Mouse (Mus musculus) brain, embryonic 18.5 days (tissue): ENCODE data around the gene Lonrf2.

Source experiments
- DNase-seq: peaks from one replicate; pipeline ENCODE4 v3.0.0-alpha.2; 2012; ENCODE audit warnings: low read depth, low spot score

Lonrf2 gene

DNA sequence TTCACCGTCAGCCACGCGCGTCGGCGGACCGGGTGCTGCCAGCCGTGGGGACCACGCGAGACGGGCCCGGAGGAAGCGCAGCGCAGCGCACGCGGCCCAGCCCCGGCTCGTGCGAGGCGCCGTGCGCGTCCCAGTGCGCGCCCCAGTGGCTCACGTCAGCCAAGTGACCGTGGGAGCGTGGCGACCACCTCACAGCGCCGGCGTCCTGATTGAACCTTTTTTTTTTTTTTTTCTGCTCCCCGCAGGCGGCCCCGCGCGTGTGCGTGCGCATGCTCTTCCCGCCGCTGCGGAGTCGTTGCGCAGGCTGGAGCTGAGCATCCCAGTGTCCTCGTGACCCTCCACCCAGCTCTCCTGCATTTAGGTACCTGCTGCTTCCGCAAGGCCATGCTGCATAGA lies at the start of gene Lonrf2:
Gene Lonrf2 (minus strand): TSS at position 235 of the 396 bp plus-strand sequence.
- no peak for DNase-seq

DNA sequence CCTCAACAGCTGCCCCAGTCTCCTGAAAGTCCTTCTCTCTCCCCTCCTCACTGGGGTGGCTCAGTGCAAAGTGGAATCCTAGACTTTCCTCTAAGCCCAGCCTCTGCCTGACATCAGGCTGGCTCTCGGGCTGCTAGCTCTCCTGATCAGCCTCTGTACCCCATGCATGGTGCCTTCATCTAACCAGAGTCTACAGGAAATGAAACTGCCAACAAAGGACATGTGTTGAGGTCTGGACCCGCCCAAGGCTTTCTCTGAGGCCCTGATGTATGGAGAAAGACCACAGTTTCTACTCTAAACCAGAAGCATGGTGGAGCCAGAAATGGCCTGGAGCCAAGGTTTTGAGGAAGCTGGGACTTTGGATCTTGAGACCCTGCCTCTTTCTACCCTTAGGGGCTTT lies 49.4 kb upstream of the Lonrf2 start:
- no peak for DNase-seq

GRCm38 (mm10) chr1:38883766-38884165 lies 47.3 kb upstream of the Lonrf2 start:
- no peak for DNase-seq

- DNase-seq: no peak
Observed at GRCm38 (mm10) chr1:38882746-38883145, 46.2 kb upstream of the Lonrf2 start.

- no peak for DNase-seq
Observed at GRCm38 (mm10) chr1:38881366-38881765, 44.9 kb upstream of the Lonrf2 start.

- DNase-seq: no peak
Observed at GRCm38 (mm10) chr1:38876671-38877382, 40.3 kb upstream of the Lonrf2 start.

GRCm38 (mm10) chr1:38873911-38874310 lies 37.4 kb upstream of the Lonrf2 start:
- DNase-seq: no peak

DNA sequence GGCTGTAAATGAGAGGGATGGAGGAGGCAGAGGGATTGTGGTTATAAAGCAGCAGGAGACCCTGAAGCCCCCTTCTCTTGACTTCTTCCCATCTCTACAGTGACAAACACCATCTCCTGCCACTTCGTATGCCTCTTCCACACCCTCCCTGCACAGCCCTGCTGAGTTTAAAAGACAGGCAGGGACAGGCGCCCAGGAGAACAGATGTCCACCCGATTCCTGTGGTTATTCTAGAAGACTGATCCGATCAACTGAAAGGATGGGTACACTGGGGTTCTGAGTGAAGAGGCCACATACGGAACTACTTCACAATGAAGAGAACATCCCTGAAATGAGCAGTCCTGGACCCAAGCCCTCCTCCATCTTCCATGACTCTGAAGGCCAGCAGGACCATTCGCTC lies 35.3 kb upstream of the Lonrf2 start:
- DNase-seq: no peak

GRCm38 (mm10) chr1:38869398-38870195 lies 33.1 kb upstream of the Lonrf2 start:
- DNase-seq: no peak

GRCm38 (mm10) chr1:38866242-38866641 lies 29.7 kb upstream of the Lonrf2 start:
- DNase-seq: no peak

DNA sequence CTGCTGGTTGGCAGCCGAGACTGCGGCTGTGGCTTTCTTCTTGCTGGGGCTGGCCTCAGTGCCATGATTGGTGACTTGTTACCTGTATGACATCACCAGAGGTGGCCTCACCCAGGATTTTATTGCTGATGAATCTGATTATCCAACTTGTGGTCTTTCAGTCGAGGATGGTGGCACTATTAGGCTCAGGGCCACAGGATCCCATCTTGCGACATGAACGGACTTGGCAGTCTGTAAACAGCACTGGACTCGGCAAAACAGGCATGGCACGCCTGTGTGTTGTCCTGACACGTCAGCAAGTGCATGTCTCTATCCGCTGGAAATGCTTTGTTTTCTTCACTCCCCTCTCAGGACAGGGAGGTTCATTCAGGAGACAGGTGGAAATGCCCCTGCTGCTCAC lies 27.8 kb upstream of the Lonrf2 start:
- DNase-seq: no peak

DNA sequence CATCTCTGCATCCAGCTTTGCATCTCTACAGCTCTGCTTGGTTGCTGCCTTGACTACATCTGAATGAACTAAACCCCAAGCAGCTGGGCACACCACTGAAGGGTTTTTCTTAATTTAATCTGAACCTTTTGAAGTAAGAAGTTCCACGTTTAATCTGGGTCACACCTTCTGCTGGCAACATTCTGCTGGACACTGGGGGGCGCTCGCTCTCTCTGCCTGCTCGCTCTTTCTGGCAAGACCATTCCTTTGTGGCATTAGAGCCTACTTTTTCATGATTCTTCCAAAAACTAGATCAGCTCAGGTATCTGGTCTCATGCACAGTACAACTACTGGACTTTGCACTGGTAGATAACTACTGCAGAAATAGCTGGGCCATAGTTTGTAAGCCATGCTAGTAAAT lies 25.7 kb upstream of the Lonrf2 start:
- DNase-seq: no peak

DNA sequence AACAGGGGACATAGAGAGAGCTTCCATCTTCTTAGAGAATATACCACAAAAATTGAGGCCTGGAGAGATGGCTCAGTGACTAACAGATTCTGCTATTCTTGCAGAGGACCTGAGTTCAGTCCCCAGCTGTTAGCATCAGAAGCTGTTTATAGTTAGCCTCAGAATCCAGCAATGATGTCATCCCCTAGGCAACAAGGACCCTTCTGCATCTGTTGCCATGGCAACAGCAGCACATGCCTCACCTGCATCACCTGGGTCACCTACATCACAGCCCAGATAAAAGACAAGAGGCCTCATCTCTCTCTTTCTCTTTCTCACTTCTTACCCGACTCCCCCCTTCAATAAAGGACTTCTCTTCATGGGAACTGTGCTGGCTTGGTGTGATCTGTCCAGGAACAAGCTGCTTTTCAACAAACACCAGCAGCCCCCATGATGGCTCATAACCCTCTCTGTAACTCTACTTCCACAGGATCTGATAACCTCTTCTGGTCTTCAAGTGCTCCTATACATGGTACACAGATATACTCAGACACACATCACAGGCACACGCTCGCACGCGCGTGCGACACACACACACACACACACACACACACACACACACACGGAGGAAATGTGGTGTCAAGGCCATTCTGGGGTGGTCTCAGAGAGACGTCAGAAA lies 24.5 kb upstream of the Lonrf2 start:
- DNase-seq: no peak

- DNase-seq: no peak
Observed at GRCm38 (mm10) chr1:38860207-38860606, 23.7 kb upstream of the Lonrf2 start.

GRCm38 (mm10) chr1:38856196-38856595 lies 19.7 kb upstream of the Lonrf2 start:
- DNase-seq: no peak

- DNase-seq: no peak
Observed at GRCm38 (mm10) chr1:38852250-38852649, 15.7 kb upstream of the Lonrf2 start.

- DNase-seq: no peak
Observed at GRCm38 (mm10) chr1:38850650-38851049, 14.1 kb upstream of the Lonrf2 start.

DNA sequence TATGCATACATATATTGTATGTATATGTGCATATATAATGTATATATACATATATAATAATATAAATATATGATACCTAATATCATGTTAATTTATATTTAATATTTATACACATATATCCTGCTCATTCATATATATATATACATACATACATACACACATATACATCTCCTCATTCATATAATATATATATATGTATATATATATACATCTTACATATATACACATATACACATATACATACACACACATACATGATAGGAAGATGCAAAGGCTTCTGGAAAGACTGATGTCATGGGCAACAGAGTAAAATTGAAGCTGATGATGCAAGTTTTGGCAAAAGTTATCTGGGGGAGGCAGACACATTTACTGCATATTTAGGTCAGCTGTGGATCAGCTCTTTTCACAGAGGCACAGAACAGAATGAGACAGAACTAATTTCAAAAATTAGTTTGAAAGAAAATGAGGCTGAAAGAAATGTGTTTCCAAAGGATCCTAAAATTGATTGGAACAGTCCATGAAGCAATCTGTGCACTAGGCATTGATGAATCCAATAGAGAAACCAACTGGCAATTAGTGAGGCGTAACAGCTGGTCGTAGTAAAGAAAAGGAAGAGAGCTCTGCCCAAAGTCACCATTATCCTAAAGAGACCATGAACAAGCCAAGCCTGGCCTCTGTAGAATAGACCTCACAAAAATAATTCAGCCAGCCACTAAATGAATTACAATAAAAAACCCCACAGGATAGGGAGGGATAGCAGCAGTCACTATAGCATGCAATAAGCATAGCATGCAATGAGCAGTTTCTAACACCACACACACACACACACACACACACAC lies 12.2 kb upstream of the Lonrf2 start:
- DNase-seq: no peak

DNA sequence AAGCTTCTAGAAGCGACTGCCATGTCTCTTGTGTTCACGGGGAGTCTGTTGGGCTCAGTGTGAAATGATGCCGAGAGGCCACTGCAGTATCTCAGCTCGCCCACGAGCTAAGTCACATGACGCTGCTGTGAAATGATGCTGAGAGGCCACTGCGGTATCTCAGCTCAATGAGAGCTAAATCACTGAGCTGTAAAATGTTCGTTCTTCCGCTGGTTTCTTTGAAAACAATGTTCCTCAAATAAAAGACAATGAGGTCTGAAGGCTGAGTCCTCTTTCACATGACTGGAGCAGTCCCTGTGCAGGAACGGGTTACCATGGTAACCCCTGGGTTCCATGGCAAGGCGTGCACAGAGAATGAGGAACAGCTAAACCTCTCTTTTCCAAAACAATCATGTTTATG lies 11.5 kb upstream of the Lonrf2 start:
- no peak for DNase-seq

- DNase-seq: no peak
Observed at GRCm38 (mm10) chr1:38843275-38843674, 6.8 kb upstream of the Lonrf2 start.

- no peak for DNase-seq
Observed at GRCm38 (mm10) chr1:38842861-38843260, 6.3 kb upstream of the Lonrf2 start.

- DNase-seq: no peak
Observed at GRCm38 (mm10) chr1:38839944-38840343, 3.4 kb upstream of the Lonrf2 start.
